Mouse (Mus musculus) ovary, adult 18-20 months (tissue): ENCODE measurements around the gene Svs6.
"Not testable (repeated sequence)": the region's sequence is repeated elsewhere in the genome, so short reads cannot be mapped to it uniquely, and the experiment has no call there.

Experiments used
- DNase-seq: peaks from one replicate; pipeline ENCODE4 v3.0.0; 2022; ENCODE audit warnings: low spot score, mixed read lengths

Svs6 gene

DNA sequence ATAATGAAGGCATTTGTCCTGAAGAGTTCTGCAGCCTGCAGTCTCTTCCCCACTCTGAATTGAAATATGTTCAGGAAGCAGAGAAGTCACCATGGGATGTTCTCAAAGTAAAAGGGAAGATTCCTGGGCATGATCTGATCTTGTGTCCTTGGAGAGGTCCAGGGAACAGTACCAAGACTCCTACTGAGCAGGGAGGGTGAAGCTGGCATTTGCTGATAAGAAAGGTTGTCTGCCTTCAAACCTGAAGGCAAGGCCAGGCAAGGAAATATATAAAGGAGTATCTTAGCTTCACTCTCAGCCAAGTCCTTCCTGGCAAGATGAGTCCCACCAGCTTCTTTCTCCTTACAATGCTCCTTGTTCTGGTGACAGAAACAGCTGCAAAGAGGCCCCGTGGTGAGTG, at the start of gene Svs6:
Gene Svs6 (plus strand): TSS at position 301 of the 400 bp plus-strand sequence.
- not testable (repeated sequence) for DNase-seq

DNA sequence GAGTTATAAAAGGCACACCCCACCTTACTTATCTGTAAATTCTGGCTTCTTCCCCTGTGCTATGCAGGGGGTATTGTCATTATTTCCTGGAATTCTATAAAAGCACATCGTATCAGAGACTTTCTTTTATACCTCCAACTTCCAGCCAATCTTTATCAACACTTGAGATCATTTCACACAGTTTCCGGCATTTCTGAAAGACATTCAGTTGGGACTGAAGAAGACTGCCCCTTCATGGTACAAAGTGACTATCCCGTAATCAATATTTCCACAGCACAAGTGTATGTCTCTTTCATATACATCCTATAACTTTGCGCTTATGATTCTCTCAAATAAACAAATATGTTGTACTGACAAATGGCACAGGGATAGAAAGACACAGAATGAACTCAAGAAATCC, 38.2 kb upstream of the Svs6 start, which contains the start of gene Svs4:
Gene Svs4 (minus strand): TSS at position 101 of the 400 bp plus-strand sequence.
- DNase-seq, result no peak

DNA sequence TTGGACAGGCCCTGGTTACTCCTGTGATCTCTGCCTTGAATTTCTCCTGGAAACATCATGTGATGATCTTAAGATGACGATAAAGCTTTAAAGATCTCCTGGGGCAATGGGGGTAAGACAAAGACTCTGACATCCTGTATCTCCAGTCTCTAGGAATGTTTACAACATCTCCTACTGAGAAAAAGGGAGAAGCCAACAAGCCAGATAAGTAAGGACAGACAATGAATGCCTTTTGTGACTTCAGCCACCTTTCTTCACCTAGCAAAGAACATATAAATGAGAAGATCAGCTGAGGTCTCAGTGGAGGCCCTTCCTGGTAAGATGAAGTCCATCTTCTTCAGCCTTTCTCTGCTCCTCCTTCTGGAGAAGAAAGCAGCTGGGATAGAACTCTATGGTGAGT, 27.6 kb upstream of the Svs6 start, which contains the start of gene Svs3a:
Gene Svs3a (plus strand): TSS at position 301 of the 400 bp plus-strand sequence.
- not testable (repeated sequence) for DNase-seq

DNA sequence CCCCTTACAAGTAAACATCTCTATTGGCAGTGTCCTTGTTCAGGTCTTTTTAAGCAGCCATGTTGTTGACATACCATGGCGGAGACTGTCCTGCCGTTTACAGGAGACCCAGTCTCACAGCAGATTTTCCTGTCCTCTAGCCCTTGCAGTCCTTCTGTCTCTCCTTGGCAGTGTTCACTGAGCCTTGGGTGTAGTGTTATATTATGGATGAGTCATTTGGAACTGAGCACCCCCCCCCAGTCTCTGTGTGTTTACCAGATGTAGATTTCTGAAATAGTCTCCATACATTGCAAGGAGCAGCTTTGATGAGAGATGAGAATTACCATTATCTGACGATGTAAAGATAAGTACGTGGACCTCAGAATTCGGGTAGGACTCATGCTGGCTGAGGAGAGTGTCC, 4.0 kb upstream of the Svs6 start:
- no peak for DNase-seq

DNA sequence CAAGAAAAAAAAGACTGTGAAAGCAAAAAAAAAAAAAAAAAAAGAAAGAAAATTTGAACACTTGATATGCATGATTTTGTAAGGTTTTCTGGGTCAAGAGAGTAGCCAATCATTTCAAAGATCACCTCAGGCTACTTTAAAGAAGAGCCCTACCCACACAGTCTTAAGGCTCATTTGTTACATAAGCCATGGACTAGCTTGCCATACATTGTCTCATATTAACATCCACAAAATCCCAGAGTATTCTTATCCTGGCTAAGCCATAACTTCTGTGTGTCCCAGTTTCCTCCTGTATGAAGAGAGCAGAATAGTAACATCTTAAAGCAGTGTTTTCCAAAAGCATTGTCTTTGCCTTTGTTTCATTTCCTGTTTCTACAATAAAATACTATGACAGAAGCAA, 1.1 kb upstream of the Svs6 start:
- not testable (repeated sequence) for DNase-seq

DNA sequence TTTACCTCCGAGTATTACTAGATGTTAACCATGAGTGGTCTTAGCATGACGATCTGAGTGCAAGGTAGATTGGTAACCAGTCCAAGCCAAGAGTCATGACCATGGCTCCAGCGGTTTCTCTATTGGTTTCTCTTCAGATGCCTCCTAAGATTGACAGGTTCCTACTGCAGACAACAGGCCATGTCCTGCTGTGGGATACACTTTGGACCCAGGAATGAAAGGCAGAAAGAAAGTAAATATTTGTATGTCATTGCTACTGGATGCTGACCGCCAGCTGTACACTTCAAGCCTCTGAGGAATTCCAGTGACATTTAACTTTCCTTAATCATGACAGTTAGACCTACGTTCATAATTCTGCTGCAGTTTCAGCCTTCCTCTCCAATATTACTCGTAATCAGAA, 4.4 kb downstream of the Svs6 start:
- DNase-seq, result no peak

DNA sequence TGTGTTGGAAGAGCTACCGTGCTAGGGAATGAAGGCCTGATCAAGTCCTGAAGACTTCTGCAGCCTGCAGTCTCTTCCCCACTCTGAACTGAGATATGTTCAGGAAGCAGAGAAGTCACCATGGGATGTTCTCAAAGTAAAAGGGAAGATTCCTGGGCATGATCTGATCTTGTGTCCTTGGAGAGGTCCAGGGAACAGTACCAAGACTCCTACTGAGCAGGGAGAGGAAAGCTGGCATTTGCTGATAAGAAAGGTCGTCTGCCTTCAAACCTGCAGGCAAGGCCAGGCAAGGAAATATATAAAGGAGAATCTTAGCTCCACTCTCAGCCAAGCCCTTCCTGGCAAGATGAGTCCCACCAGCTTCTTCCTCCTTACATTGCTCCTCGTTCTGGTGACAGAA, 15.9 kb downstream of the Svs6 start, which contains the start of gene Svs5:
Gene Svs5 (plus strand): TSS at position 301 of the 400 bp plus-strand sequence.
- DNase-seq, result not testable (repeated sequence)

DNA sequence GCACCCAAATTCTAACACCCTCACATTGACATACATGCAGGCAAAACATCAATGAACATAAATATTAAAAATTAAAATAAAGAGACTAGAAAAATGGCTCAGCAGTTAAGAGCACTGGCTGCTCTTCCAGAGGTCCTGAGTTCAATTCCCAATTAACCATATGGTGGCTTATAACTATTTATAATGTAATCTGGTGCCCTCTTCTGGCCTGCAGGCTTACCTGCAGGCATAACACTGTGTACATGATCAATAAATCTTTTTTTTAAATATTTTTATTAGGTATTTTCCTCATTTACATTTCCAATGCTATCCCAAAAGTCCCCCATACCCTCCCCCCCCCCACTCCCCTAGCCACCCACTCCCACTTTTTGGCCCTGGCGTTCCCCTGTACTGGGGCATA, 27.2 kb downstream of the Svs6 start:
- DNase-seq, result not testable (repeated sequence)

DNA sequence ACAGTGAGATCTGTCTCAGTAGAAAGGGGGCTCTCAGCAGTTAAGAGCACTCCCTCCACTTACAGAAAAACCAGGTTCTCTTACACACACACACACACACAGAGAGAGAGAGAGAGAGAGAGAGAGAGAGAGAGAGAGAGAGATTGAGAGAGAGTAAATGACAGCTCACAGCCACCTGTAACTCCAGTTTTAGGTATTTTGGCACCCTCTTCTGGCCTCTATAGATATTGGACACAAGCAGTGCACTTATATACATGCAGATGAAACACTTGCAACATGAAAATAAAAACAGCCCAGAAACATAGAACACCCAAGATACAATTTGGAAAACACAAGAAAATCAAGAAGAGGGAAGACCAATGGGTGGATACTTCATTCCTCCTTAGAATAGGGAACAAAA, 31.1 kb downstream of the Svs6 start:
- not testable (repeated sequence) for DNase-seq

DNA sequence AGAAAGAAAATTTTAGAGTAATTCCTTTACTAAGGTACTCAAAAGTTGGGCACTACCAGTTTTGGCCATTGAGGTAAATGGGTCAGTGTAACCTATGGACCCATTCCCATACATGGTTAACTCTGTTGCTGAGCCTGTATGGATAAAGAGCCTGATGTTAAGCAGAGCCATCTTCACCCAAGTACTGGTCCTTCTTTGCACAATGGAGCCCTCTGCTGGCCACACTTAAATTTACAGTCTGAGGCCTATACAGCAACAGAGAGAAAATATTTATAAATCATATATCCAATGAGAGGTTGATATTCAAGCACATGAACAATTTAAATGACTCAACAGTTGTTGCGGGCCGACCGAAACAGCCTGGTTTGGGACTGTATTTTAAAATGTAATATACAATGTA, 32.4 kb downstream of the Svs6 start:
- no peak for DNase-seq

DNA sequence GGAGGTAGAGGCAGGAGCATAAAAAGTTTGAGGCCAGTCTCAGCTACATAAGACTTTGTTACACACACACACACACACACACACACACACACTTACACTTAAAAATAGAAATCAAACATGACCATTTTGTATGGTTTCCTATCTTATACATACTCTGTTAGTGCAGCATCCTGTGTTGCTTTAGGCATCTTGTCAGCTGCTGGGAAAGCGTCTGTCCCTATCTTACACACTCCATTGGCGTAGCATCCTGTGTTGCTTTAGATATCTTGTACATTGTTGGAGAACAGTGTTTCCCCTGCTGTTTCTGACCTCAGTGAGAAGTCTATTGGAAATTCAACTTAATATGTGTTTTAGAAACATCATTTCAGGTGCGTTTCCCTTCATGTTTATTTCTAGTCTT, 36.1 kb downstream of the Svs6 start:
- no peak for DNase-seq

DNA sequence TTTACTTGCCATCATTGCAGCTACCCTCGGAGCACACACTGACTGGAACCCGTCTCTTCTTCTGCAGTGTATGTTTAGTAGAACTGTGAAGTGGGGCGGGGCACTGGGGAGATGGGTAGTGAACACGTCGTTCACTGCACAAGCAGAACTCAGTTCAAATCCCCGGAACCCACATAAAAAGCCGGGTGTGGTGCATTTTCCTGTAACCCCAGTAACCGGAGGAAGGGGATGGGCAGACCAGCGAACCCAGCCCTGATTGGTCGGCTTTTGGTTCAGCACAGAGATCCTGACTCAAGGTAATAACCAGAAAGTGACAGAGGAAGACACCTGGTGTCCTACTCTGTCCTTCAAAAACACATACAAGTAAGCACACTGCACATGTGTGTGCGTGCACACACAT, 36.8 kb downstream of the Svs6 start:
- no peak for DNase-seq

DNA sequence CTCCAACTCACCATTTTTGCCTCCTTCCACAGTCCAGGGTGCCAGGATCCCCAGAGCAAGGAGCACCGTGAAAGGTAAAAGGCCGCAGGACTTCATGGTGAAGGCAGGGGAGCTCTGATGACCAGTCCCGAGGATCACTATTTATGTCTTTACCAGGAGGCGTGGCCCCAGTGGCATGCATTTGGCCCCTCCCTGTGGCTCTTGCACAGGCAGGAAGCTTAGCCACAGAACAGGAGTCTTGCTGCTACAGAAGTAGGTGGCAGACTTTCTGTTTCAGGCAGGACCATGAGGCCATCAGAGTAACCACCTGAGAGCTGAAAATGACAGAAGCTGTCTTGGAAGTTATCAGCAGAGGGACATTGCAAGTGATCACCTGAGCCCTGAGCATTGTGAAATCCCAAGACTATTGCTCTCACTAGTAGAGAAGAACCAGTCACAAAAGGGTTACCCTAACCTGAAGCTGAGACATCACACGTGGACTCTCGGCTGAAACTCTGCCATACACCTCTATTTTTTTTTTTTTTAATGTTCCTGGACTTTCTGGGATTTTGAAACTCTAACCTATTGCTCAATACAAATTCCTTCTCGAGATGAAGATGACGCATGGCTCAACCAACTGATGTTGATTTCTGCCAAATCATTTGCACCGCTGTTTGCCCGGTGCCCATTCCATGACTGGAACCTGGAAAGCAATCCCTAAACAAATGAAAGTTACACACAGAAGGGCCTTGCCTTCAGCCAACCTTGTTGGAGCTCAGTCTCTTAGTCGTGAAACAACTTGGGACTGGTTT, 39.8 kb downstream of the Svs6 start:
- DNase-seq, result no peak

DNA sequence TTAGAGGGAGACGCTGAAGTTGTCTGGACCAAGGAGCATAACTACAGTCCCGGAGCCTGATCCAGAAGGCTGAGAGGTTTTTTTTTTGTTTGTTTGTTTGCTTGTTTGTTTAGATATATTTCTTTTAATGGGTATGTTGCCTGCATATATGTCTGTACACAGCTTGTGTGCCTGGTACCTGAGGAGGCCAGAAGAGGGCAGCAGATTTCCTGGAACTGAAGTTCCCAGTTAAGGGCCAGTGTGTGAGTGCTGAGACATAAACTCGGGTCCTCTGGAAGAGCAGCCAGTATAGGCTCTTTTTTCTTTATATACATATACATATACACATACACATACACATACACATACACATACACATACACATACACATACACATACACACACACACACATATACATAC, 41.8 kb downstream of the Svs6 start:
- DNase-seq, result no peak

DNA sequence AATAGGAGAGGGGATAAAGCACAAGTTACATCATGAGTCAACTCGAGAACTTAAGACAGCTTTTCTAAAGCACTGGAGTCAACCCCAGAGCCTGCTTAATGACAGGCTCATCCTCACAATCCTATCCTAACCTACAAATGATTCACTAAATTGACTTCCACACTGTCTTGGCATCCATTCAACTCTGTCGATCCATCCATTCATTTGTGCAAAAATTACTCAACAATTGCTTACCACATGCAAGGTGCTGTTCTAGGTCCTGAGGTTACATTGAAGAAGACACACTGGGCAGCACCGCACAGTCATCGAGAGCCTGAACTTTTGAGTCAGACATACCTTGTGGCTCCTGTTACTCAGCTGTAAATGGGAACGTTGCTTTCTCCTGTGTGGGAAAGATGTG, 42.5 kb downstream of the Svs6 start:
- no peak for DNase-seq

DNA sequence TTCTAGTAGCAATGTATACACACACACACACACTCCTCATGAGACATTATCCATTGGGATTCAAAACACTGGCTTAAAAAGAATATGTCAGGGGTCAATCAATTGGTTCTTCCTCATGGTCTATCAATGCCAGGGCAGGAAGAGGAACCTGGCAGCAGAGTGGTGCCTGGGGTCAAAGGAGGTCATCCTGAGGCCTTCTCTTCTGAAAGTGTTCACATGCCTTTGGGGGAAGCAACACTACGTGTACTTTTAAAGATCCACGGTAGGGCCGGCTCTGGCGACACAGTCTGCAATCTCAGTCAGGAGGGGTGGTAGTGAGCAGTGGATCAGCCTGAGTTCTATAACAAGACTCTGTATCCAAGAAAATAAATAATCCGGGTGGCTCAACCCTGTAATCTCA, 43.1 kb downstream of the Svs6 start:
- no peak for DNase-seq

DNA sequence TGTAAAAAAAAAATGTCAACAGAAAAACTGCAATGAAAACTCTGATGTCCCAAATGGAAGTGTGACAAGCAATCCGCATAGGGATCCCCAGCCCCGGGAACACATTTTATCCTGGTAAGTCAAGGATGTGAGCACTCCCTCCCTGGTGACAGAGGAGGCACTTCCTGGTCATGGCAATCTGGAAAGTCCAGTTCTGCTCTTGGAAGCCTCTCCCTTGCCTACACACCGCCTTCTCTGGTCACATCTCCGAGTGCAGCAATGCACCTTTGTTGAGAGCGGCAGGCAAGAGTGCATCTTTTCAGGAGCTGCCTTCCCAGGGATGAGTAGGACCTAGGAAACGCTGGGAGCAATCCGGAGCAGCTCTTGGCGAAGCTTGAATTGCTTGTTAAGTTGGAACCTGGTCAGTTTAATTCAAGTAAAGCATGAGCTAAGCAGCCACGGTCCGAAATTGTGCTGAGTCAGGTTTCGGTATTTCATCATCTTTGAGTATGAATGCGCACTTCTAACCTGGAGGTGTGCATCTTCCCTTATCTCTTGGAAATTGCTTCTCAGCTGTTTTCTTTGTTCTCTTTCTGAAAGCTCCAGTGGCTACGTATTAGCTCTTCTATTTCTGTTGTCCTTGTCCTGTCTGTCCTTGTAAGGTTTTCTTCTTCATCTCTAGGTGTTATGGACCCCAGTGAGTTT, 44.6 kb downstream of the Svs6 start:
- DNase-seq, result no peak

DNA sequence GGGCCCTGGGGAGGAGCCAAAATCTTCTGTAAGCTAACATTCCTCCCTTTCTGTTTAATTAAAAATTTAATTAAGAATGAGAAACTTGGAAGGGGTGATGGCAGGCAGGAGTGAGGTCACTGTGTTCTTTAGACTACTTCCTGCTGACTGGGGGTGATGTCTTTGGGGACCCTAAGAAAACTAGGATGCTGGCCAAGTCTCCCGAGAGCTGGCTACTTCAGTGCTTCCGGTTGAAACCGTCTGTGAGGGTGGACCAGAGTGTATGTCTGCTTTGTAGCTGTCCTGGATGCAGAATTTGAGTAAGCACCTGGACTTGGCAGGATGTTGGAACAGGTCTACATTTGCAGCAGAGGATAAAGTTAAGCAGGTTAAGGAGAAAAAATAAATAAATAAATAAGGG, 50.4 kb downstream of the Svs6 start:
- DNase-seq, result no peak
